Mouse (Mus musculus): ENCODE data around the gene Ugt1a2. TPM values are rescaled to one million over a fixed set of nuclear protein-coding genes. Genes with fewer than 3 reads are reported as not detected.

Gene Ugt1a2
- polyA plus RNA-seq, 1 experiment from 2014 or later: not detected

- Histone ChIP-seq H3K27me3 (replicated peaks; ENCODE audit: control insufficient read depth, insufficient read depth, low read length) (no peaks in the 10 kb centered on the region), H3K9ac (ENCODE audit: low read length) (no peak overlapping the region)
- no peak for ATAC-seq
Measured at GRCm38 (mm10) chr1:88229986-88230385, 29.6 kb downstream of the Ugt1a2 start.

GRCm38 (mm10) chr1:88230421-88230820, 30.0 kb downstream of the Ugt1a2 start:
- Histone ChIP-seq H3K9me3 (replicated peaks; ENCODE audit: control insufficient read depth, low read length) (peaks cover 100% of the 10 kb centered on the region), H3K4me1 (ENCODE audit: control insufficient read depth, insufficient read depth, low read length) (no peaks in the 10 kb centered on the region), H3K4me2 (ENCODE audit: low read length) (no peak overlapping the region), H3K27ac (ENCODE audit: low read depth, low read length) (no peak overlapping the region), H3K36me3 (ENCODE audit: control insufficient read depth, insufficient read depth, low read length) (no peaks in the 10 kb centered on the region), H3K9ac (ENCODE audit: low read length) (no peak overlapping the region), H3K27me3 (replicated peaks; ENCODE audit: control insufficient read depth, insufficient read depth, low read length) (no peaks in the 10 kb centered on the region), H3K4me3 (ENCODE audit: low read depth, low read length) (no peak overlapping the region)
- no peak for DNase-seq (ENCODE audit: low spot score)
- 73% methylated on average over 7 of the region's 7 CpGs for WGBS
- ATAC-seq: no peak

More at GRCm38 (mm10) chr1:88229986-88230385, 29.6 kb downstream of the Ugt1a2 start:
- Histone ChIP-seq H3K9me3 (replicated peaks; ENCODE audit: control insufficient read depth, low read length) (peaks cover 97% of the 10 kb centered on the region), H3K4me2 (ENCODE audit: low read length) (no peak overlapping the region), H3K36me3 (ENCODE audit: control insufficient read depth, insufficient read depth, low read length) (no peaks in the 10 kb centered on the region), H3K4me3 (ENCODE audit: low read depth, low read length) (no peak overlapping the region), H3K27ac (ENCODE audit: low read depth, low read length) (no peak overlapping the region), H3K4me1 (ENCODE audit: control insufficient read depth, insufficient read depth, low read length) (no peaks in the 10 kb centered on the region)
- WGBS: 86% methylated on average over 5 of the region's 5 CpGs
- no peak for DNase-seq (ENCODE audit: low spot score)

- no peak overlapping the region for H3K27ac ChIP-seq (ENCODE audit: low read depth, low read length)
- no peaks in the 10 kb centered on the region for H3K4me1 ChIP-seq (ENCODE audit: control insufficient read depth, insufficient read depth, low read length)
- no peak overlapping the region for H3K9ac ChIP-seq (ENCODE audit: low read length)
- ATAC-seq (no peak), DNase-seq (ENCODE audit: low spot score) (no peak)
- no peaks in the 10 kb centered on the region for H3K27me3 ChIP-seq (replicated peaks; ENCODE audit: control insufficient read depth, insufficient read depth, low read length)
- H3K4me3 ChIP-seq (ENCODE audit: low read depth, low read length): no peak overlapping the region
- H3K4me2 ChIP-seq (ENCODE audit: low read length): no peak overlapping the region
- 75% methylated on average over 6 of the region's 6 CpGs for WGBS
- peaks cover 99% of the 10 kb centered on the region for H3K9me3 ChIP-seq (replicated peaks; ENCODE audit: control insufficient read depth, low read length)
- no peaks in the 10 kb centered on the region for H3K36me3 ChIP-seq (ENCODE audit: control insufficient read depth, insufficient read depth, low read length)
Measured at GRCm38 (mm10) chr1:88230981-88231802, 30.8 kb downstream of the Ugt1a2 start.

- Histone ChIP-seq H3K9me3 (replicated peaks; ENCODE audit: control insufficient read depth, low read length) (peaks cover 95% of the 10 kb centered on the region), H3K4me2 (ENCODE audit: low read length) (no peak overlapping the region), H3K27me3 (replicated peaks; ENCODE audit: control insufficient read depth, insufficient read depth, low read length) (no peaks in the 10 kb centered on the region), H3K9ac (ENCODE audit: low read length) (no peak overlapping the region), H3K4me1 (ENCODE audit: control insufficient read depth, insufficient read depth, low read length) (no peaks in the 10 kb centered on the region), H3K36me3 (ENCODE audit: control insufficient read depth, insufficient read depth, low read length) (no peaks in the 10 kb centered on the region), H3K27ac (ENCODE audit: low read depth, low read length) (no peak overlapping the region), H3K4me3 (ENCODE audit: low read depth, low read length) (no peak overlapping the region)
- ATAC-seq: no peak
- DNase-seq (ENCODE audit: low spot score): no peak
- 67% methylated on average over 7 of the region's 7 CpGs for WGBS
Measured at GRCm38 (mm10) chr1:88231803-88232499, 31.6 kb downstream of the Ugt1a2 start.

GRCm38 (mm10) chr1:88232664-88233380, 32.4 kb downstream of the Ugt1a2 start:
- DNase-seq (ENCODE audit: low spot score): no peak
- H3K9me3 ChIP-seq (replicated peaks; ENCODE audit: control insufficient read depth, low read length): peaks cover 95% of the 10 kb centered on the region
- no peaks in the 10 kb centered on the region for H3K36me3 ChIP-seq (ENCODE audit: control insufficient read depth, insufficient read depth, low read length)
- no peak overlapping the region for H3K4me2 ChIP-seq (ENCODE audit: low read length)
- no peak for ATAC-seq
- no peak overlapping the region for H3K27ac ChIP-seq (ENCODE audit: low read depth, low read length)
- no peak overlapping the region for H3K9ac ChIP-seq (ENCODE audit: low read length)
- no peaks in the 10 kb centered on the region for H3K4me1 ChIP-seq (ENCODE audit: control insufficient read depth, insufficient read depth, low read length)
- no peaks in the 10 kb centered on the region for H3K27me3 ChIP-seq (replicated peaks; ENCODE audit: control insufficient read depth, insufficient read depth, low read length)
- WGBS: 54% methylated on average over 3 of the region's 3 CpGs
- H3K4me3 ChIP-seq (ENCODE audit: low read depth, low read length): no peak overlapping the region

- ATAC-seq: no peak
- Histone ChIP-seq H3K27ac (ENCODE audit: low read depth, low read length) (no peak overlapping the region), H3K9ac (ENCODE audit: low read length) (no peak overlapping the region), H3K4me1 (ENCODE audit: control insufficient read depth, insufficient read depth, low read length) (no peaks in the 10 kb centered on the region), H3K4me2 (ENCODE audit: low read length) (no peak overlapping the region), H3K36me3 (ENCODE audit: control insufficient read depth, insufficient read depth, low read length) (no peaks in the 10 kb centered on the region), H3K4me3 (ENCODE audit: low read depth, low read length) (no peak overlapping the region), H3K27me3 (replicated peaks; ENCODE audit: control insufficient read depth, insufficient read depth, low read length) (no peaks in the 10 kb centered on the region), H3K9me3 (replicated peaks; ENCODE audit: control insufficient read depth, low read length) (peaks cover 95% of the 10 kb centered on the region)
- WGBS: 68% methylated on average over 14 of the region's 14 CpGs
- no peak for DNase-seq (ENCODE audit: low spot score)
Measured at GRCm38 (mm10) chr1:88233421-88234247, 33.2 kb downstream of the Ugt1a2 start.

- Histone ChIP-seq H3K9ac (ENCODE audit: low read length) (no peak overlapping the region), H3K27ac (ENCODE audit: low read depth, low read length) (no peak overlapping the region), H3K4me3 (ENCODE audit: low read depth, low read length) (no peak overlapping the region), H3K4me2 (ENCODE audit: low read length) (no peak overlapping the region), H3K4me1 (ENCODE audit: control insufficient read depth, insufficient read depth, low read length) (no peaks in the 10 kb centered on the region), H3K27me3 (replicated peaks; ENCODE audit: control insufficient read depth, insufficient read depth, low read length) (no peaks in the 10 kb centered on the region), H3K9me3 (replicated peaks; ENCODE audit: control insufficient read depth, low read length) (peaks cover 96% of the 10 kb centered on the region), H3K36me3 (ENCODE audit: control insufficient read depth, insufficient read depth, low read length) (no peaks in the 10 kb centered on the region)
- DNase-seq (ENCODE audit: low spot score): no peak
- WGBS: 66% methylated on average over 4 of the region's 4 CpGs
- ATAC-seq: no peak
Measured at GRCm38 (mm10) chr1:88234248-88234610, 33.8 kb downstream of the Ugt1a2 start.

GRCm38 (mm10) chr1:88234646-88235045, 34.2 kb downstream of the Ugt1a2 start:
- Histone ChIP-seq H3K4me1 (ENCODE audit: control insufficient read depth, insufficient read depth, low read length) (no peaks in the 10 kb centered on the region), H3K9ac (ENCODE audit: low read length) (no peak overlapping the region), H3K4me2 (ENCODE audit: low read length) (no peak overlapping the region), H3K27me3 (replicated peaks; ENCODE audit: control insufficient read depth, insufficient read depth, low read length) (no peaks in the 10 kb centered on the region), H3K9me3 (replicated peaks; ENCODE audit: control insufficient read depth, low read length) (peaks cover 96% of the 10 kb centered on the region), H3K36me3 (ENCODE audit: control insufficient read depth, insufficient read depth, low read length) (no peaks in the 10 kb centered on the region), H3K27ac (ENCODE audit: low read depth, low read length) (no peak overlapping the region), H3K4me3 (ENCODE audit: low read depth, low read length) (no peak overlapping the region)
- WGBS: 43% methylated on average over 5 of the region's 5 CpGs
- no peak for DNase-seq (ENCODE audit: low spot score)
- ATAC-seq: no peak
